Mouse (Mus musculus) neutrophil, adult 5-6 weeks (primary cell): Measurements from ENCODE around the gene Mtfr1l. TPM values are rescaled to one million over a fixed set of nuclear protein-coding genes. Genes with fewer than 3 reads are reported as not detected.

Experiments used
- total RNA-seq: library from RNA; stranded (forward); fragments of 200-1000 nt; gene quantifications from 2 replicates; pipeline ENCODE4 v1.2.3, GENCODE M21; 2017

The Mtfr1l gene
- total RNA-seq, 1 experiment from 2014 or later = 37.7 TPM

Other genes with a start within 250 kb of the Mtfr1l start
- 15.5 and 18.7 TPM in 2 replicates for gene Pdik1l, start 247.5 kb downstream of the Mtfr1l start, total RNA-seq
- not detected in 2 replicates for gene Trim63, start 220.3 kb downstream of the Mtfr1l start, total RNA-seq
- gene Slc30a2, start 192.2 kb downstream of the Mtfr1l start, total RNA-seq = not detected in 2 replicates
- 0.86 and 1.3 TPM in 2 replicates for gene Extl1, start 151.5 kb downstream of the Mtfr1l start, total RNA-seq
- 0.12 and 0.74 TPM in 2 replicates for gene Pafah2, start 139.1 kb downstream of the Mtfr1l start, total RNA-seq
- gene Stmn1, start 67.1 kb downstream of the Mtfr1l start, total RNA-seq = 9.9 and 16.6 TPM in 2 replicates
- gene Paqr7, start 38.7 kb downstream of the Mtfr1l start, total RNA-seq = 3.5 and 3.7 TPM in 2 replicates
- gene Aunip, start 24.4 kb downstream of the Mtfr1l start, total RNA-seq = not detected in 2 replicates
- 44.2 and 44.3 TPM in 2 replicates for gene Selenon, start 16.8 kb upstream of the Mtfr1l start, total RNA-seq
- 2.0 and 2.2 TPM in 2 replicates for gene Man1c1, start 168.9 kb upstream of the Mtfr1l start, total RNA-seq
- 25.7 and 27.0 TPM in 2 replicates for gene Ldlrap1, start 232.6 kb upstream of the Mtfr1l start, total RNA-seq